Comparison of ENCODE assay signal across 8 mouse cellular contexts in genomic region chr2:53330680-53331079, GRCm38 (mm10).
A peak's percentile ranks its signal among the peaks of the same experiment; 100 is the strongest.
DNase-seq lines count a peak whose midpoint lies in the region; TF ChIP-seq lines count a peak whose summit lies in the region.

No protein-coding gene starts in this region.

- no peaks in the 10 kb centered on the region for H3K4me1 ChIP-seq in cerebellum, adult 2 months (ENCODE audit: control insufficient read depth, insufficient read depth, low read length)
- H3K4me1 ChIP-seq in embryonic facial prominence, embryonic 10.5 days, result no peaks in the 10 kb centered on the region

- no peaks in the 10 kb centered on the region for H3K27me3 ChIP-seq in cerebellum, adult 2 months (ENCODE audit: control insufficient read depth, insufficient read depth, low read length)
- H3K27me3 ChIP-seq in embryonic facial prominence, embryonic 10.5 days (replicated peaks; ENCODE audit: low read depth, poor library complexity, severe bottlenecking), result no peaks in the 10 kb centered on the region

- no peaks in the 10 kb centered on the region for H3K36me3 ChIP-seq in embryonic facial prominence, embryonic 10.5 days (replicated peaks)

- peak; percentile 60 for TF ChIP-seq CTCF in cerebellum, adult 2 months (IDR thresholded peaks at IDR 0.05; ENCODE audit: borderline replicate concordance, insufficient read depth, low read depth, low read length)

- TF ChIP-seq POLR2A in cerebellum, adult 2 months (IDR thresholded peaks at IDR 0.05; ENCODE audit: borderline replicate concordance, insufficient read depth, low read length), result no peak

- H3K4me3 ChIP-seq in cerebellum, adult 2 months (replicated peaks; ENCODE audit: insufficient read depth, low read depth, low read length), result no peak overlapping the region
- H3K4me3 ChIP-seq in embryonic facial prominence, embryonic 10.5 days, result no peak overlapping the region

- WGBS in cerebellum, adult 2 months, result 22% methylated on average over 6 of the region's 6 CpGs
- WGBS in embryonic facial prominence, embryonic 10.5 days, result 37% methylated on average over 6 of the region's 6 CpGs

- H3K9me3 ChIP-seq in embryonic facial prominence, embryonic 10.5 days, result no peaks in the 10 kb centered on the region

- H3K27ac ChIP-seq in cerebellum, adult 2 months (ENCODE audit: insufficient read depth, low read length), result no peak overlapping the region
- H3K27ac ChIP-seq in embryonic facial prominence, embryonic 10.5 days (replicated peaks), result no peak overlapping the region

- peak; percentile 11 to 20 for DNase-seq in cerebellum, adult 2 months
- DNase-seq in cerebellum, adult 8-10 months, result no peak
- peak; percentile 3 for DNase-seq in ovary, postnatal 10 days (ENCODE audit: low spot score)
- DNase-seq in ovary, adult 18-20 months (ENCODE audit: low spot score), result no peak
- peak; percentile 45 for DNase-seq in embryonic facial prominence, embryonic 10.5 days (ENCODE audit: low spot score)
- peak; percentile 29 to 50 for DNase-seq in kidney, postnatal 25 days
- peak; percentile 47 for DNase-seq in lung, postnatal 36 days
- DNase-seq in natural killer cell, adult 2 months (ENCODE audit: low spot score in 2 of 2), result no peak

Comparison
In these comparisons a context has a peak if more than half of its experiments do, and no peak if none do; other contexts are left out.
1. DNase-seq: peak in cerebellum, adult 2 months (2 of 2), ovary, postnatal 10 days (single experiment), embryonic facial prominence, embryonic 10.5 days (single experiment), kidney, postnatal 25 days (2 of 2) and lung, postnatal 36 days (single experiment); none in cerebellum, adult 8-10 months (single experiment), ovary, adult 18-20 months (single experiment) and natural killer cell, adult 2 months (0 of 2).